Mouse (Mus musculus) brown adipose tissue, adult 24 weeks (tissue): ENCODE results near the gene Mcoln2. TPM values are rescaled to one million over a fixed set of nuclear protein-coding genes. Genes with fewer than 3 reads are reported as not detected.

Experiments
- H3K27ac ChIP-seq: fragments of 200-500 bp; replicated peaks from 2 replicates; pipeline ENCODE4 v1.5.1; 2012; ENCODE audit warnings: low read depth, mild to moderate bottlenecking, low read length
- H3K4me1 ChIP-seq: fragments of 200-500 bp; 2 replicates; pipeline ENCODE4 v1.6.1; 2012; ENCODE audit warnings: low read length, mixed read lengths; ENCODE audit not compliant: control insufficient read depth, insufficient read depth, insufficient read length
- H3K4me3 ChIP-seq: fragments of 200-500 bp; 2 replicates; pipeline ENCODE4 v1.5.1; 2012; ENCODE audit warnings: low read depth, mild to moderate bottlenecking, low read length, moderate library complexity; ENCODE audit not compliant: insufficient read depth
- polyA plus RNA-seq: library from polyadenylated mRNA; stranded (reverse); fragments of >200 nt; gene quantifications from 2 replicates; pipeline ENCODE4 v1.2.4, GENCODE M21; 2012; ENCODE audit not compliant: missing spikeins, insufficient read depth, insufficient read length

The Mcoln2 gene
- polyA plus RNA-seq, 1 experiment: not detected

- Histone ChIP-seq H3K4me3 (no peak overlapping the region), H3K4me1 (no peaks in the 10 kb centered on the region), H3K27ac (no peak overlapping the region)
These were observed 26.2 kb upstream of the Mcoln2 start for GRCm38 (mm10) chr3:146123464-146123825.

- H3K4me3 ChIP-seq: no peak overlapping the region
- H3K27ac ChIP-seq: no peak overlapping the region
- H3K4me1 ChIP-seq: no peaks in the 10 kb centered on the region
These were observed 22.4 kb upstream of the Mcoln2 start for GRCm38 (mm10) chr3:146127205-146127604.

DNA sequence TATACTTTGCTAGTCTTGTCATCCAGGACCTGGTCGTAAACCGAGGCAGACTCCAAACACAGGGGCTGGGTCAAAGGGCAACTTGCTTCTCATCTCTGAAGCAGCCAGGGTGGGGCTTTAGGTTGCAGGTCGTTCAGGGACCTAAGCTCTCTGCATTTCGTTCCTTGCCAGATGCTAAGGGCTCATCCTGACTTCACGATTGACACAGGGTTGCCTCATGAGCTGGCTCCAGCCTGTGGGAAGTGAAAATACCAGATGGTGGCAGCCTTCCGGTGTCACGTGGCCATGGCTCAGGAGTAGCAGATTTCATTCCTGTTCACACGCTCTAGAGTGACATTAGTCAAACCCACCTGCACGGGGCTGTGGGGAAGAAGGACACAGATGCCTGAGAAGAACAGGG lies 14.8 kb upstream of the Mcoln2 start:
- no peak overlapping the region for H3K4me3 ChIP-seq
- no peaks in the 10 kb centered on the region for H3K4me1 ChIP-seq
- no peak overlapping the region for H3K27ac ChIP-seq

- Histone ChIP-seq H3K27ac (no peak overlapping the region), H3K4me3 (no peak overlapping the region), H3K4me1 (no peaks in the 10 kb centered on the region)
These were observed 14.2 kb upstream of the Mcoln2 start for GRCm38 (mm10) chr3:146135417-146135816.

GRCm38 (mm10) chr3:146136422-146136821 lies 13.2 kb upstream of the Mcoln2 start:
- H3K27ac ChIP-seq: no peak overlapping the region
- no peaks in the 10 kb centered on the region for H3K4me1 ChIP-seq
- H3K4me3 ChIP-seq: no peak overlapping the region

- no peak overlapping the region for H3K27ac ChIP-seq
- no peaks in the 10 kb centered on the region for H3K4me1 ChIP-seq
- H3K4me3 ChIP-seq: no peak overlapping the region
These were observed 9.4 kb upstream of the Mcoln2 start for GRCm38 (mm10) chr3:146140276-146140675.

GRCm38 (mm10) chr3:146142523-146142922 lies 7.1 kb upstream of the Mcoln2 start:
- Histone ChIP-seq H3K4me1 (no peaks in the 10 kb centered on the region), H3K27ac (no peak overlapping the region), H3K4me3 (no peak overlapping the region)

GRCm38 (mm10) chr3:146145501-146145900 lies 4.1 kb upstream of the Mcoln2 start:
- Histone ChIP-seq H3K4me1 (no peaks in the 10 kb centered on the region), H3K4me3 (no peak overlapping the region), H3K27ac (no peak overlapping the region)

GRCm38 (mm10) chr3:146146131-146146530 lies 3.5 kb upstream of the Mcoln2 start:
- no peaks in the 10 kb centered on the region for H3K4me1 ChIP-seq

GRCm38 (mm10) chr3:146150058-146150400 lies 396 bp downstream of the Mcoln2 start:
- Histone ChIP-seq H3K4me1 (no peaks in the 10 kb centered on the region), H3K4me3 (peak overlapping the region; percentile 58), H3K27ac (no peak overlapping the region)

More at GRCm38 (mm10) chr3:146146131-146146530, 3.5 kb upstream of the Mcoln2 start:
- Histone ChIP-seq H3K4me3 (no peak overlapping the region), H3K27ac (no peak overlapping the region)

DNA sequence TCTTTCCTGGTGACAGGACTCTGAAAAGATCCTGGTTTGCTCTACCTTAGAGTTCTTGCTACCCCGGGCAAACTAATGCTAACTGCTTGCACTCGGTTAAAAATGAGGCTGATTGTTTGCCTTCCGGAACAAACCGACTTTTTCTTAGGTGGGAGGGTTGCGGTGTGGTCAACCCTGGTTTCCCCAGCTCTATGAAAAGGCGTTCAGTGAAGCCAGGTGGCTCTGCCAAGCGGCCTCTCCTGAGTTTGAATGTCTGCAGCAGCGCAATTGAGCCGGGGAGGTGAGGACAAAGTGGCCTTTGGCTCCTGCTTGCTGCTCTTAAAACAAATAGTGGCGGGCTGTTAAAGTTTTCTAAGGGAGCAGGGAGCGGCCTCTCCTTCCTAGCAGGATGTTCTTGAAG lies 927 bp downstream of the Mcoln2 start:
- no peaks in the 10 kb centered on the region for H3K4me1 ChIP-seq
- peak overlapping the region; percentile 58 for H3K4me3 ChIP-seq

DNA sequence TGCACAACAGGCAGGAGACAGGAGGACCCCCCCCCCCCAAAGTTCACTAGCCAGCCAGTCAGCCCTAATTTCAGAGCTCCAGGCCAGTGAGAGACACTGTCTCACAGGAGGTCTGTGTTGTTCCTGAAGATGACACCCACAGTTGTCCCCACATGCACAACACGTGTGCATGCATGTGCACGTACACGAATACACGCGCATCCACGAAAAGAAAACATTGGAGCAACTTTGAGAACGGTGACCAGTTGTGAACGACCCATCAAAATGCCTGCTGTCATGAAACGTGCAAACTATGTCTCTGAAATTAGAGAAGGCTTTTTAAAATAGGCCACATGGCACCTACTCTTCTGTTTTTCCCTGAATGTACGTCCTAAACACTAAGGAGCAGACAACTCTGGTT lies 1.7 kb downstream of the Mcoln2 start:
- no peaks in the 10 kb centered on the region for H3K4me1 ChIP-seq

More for the DNA sequence above, 927 bp downstream of the Mcoln2 start:
- no peak overlapping the region for H3K27ac ChIP-seq

DNA sequence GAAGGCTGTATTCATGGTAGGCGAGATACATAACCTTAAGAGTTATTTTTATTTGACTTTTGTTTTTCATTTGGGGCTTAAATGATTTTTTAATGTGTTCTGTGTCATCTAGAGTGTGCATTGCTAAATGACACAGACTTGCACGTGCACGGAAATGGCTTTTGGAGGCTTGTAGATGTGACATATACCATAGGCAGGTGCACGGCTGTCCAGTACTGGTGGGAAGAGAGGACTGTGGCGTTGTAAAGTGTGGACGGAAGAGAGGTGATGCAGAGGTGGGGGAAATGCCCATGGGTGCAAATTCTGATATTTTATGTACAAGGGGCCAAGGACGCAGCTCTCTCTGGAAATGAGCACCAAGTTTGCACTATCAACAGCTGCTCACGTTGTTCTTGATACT lies 2.1 kb downstream of the Mcoln2 start:
- Histone ChIP-seq H3K4me1 (no peaks in the 10 kb centered on the region), H3K4me3 (no peak overlapping the region), H3K27ac (no peak overlapping the region)

More for the DNA sequence above, 1.7 kb downstream of the Mcoln2 start:
- no peak overlapping the region for H3K27ac ChIP-seq
- H3K4me3 ChIP-seq: no peak overlapping the region

- Histone ChIP-seq H3K27ac (no peak overlapping the region), H3K4me3 (no peak overlapping the region), H3K4me1 (no peaks in the 10 kb centered on the region; the same call in 1 of the 2 replicates)
These were observed 2.7 kb downstream of the Mcoln2 start for GRCm38 (mm10) chr3:146152348-146152747.

GRCm38 (mm10) chr3:146152913-146153312 lies 3.3 kb downstream of the Mcoln2 start:
- no peak overlapping the region for H3K27ac ChIP-seq

GRCm38 (mm10) chr3:146153862-146154611 lies 4.4 kb downstream of the Mcoln2 start:
- Histone ChIP-seq H3K4me3 (no peak overlapping the region), H3K27ac (no peak overlapping the region), H3K4me1 (no peaks in the 10 kb centered on the region; the same call in 1 of the 2 replicates)

More at GRCm38 (mm10) chr3:146152913-146153312, 3.3 kb downstream of the Mcoln2 start:
- Histone ChIP-seq H3K4me1 (no peaks in the 10 kb centered on the region; the same call in 1 of the 2 replicates), H3K4me3 (no peak overlapping the region)
